Mouse (Mus musculus) kidney, adult 2 months (tissue): ENCODE results near the gene Grm8.

Source experiments
- CTCF ChIP-seq: fragments of 200-500 bp; conservative IDR thresholded peaks from 2 replicates; pipeline ENCODE4 v1.5.1; 2011; ENCODE audit warnings: low read depth, mild to moderate bottlenecking, control low read depth, low read length, moderate library complexity, mixed read lengths; ENCODE audit not compliant: insufficient read depth, insufficient read length
- POLR2A ChIP-seq: fragments of 200-500 bp; IDR thresholded peaks from one replicate; pipeline ENCODE4 v1.6.1; 2011; ENCODE audit warnings: low read depth, low read length, control low read depth

DNA sequence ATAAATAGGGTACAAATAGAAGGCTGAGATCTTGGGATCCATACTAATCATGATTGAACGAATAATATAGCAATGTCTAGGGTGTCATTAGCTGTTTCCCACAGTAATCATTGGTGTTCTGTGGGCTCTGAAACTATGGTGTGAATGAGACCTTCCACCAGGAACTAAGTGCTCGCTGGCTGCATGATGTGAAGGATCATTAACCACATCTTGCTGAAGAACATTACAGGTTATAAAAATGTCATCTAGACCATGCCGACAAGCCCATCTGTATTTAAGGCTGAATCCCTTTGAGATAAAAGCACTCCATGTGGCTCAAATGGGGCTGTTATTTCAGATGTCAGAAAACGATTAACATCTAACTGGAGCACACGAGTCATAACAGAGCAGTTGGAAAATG, 674.0 kb downstream of the Grm8 start:
- TF ChIP-seq POLR2A (no peak), CTCF (no peak)
